Mouse (Mus musculus): ENCODE data around the gene Polr3g. TPM values are rescaled to one million over a fixed set of nuclear protein-coding genes. Genes with fewer than 3 reads are reported as not detected.
"Not testable (repeated sequence)": the region's sequence is repeated elsewhere in the genome, so short reads cannot be mapped to it uniquely, and the experiment has no call there.

The Polr3g gene
- total and polyA plus RNA-seq, 3 experiments: 2.0 to 46.2 (median 32.7) TPM

GRCm38 (mm10) chr13:81630566-81630965 is 80.2 kb downstream of the Polr3g start:
- H3K9me3 ChIP-seq (replicated peaks): no peaks in the 10 kb centered on the region
- no peak overlapping the region for H3K4me3 ChIP-seq (ENCODE audit: low read depth, low read length)
- H3K27me3 ChIP-seq (ENCODE audit: insufficient read depth, low read length): peaks cover 15% of the 10 kb centered on the region
- DNase-seq (ENCODE audit: low spot score) (no peak), ATAC-seq (ENCODE audit: extremely low read depth, insufficient number of reproducible peaks, low FRiP score, poor library complexity, severe bottlenecking) (no peak)
- TF ChIP-seq GATA1 (IDR thresholded peaks at IDR 0.05; ENCODE audit: borderline replicate concordance, low read length) (no peak), CTCF (IDR thresholded peaks at IDR 0.05; ENCODE audit: low read depth, low read length) (no peak), POLR2AphosphoS5 (IDR thresholded peaks at IDR 0.05; ENCODE audit: insufficient replicate concordance, low read depth, low read length) (no peak), TAL1 (conservative IDR thresholded peaks at IDR 0.05; ENCODE audit: low read depth, low read length) (no peak)
- no peaks in the 10 kb centered on the region for H3K36me3 ChIP-seq (replicated peaks)
- H3K4me1 ChIP-seq (ENCODE audit: insufficient read depth, low read depth, low read length): peaks cover 30% of the 10 kb centered on the region

- Histone ChIP-seq H3K4me1 (ENCODE audit: insufficient read depth, low read depth, low read length) (peaks cover 30% of the 10 kb centered on the region), H3K36me3 (replicated peaks) (no peaks in the 10 kb centered on the region), H3K27me3 (ENCODE audit: insufficient read depth, low read length) (peaks cover 12% of the 10 kb centered on the region), H3K9me3 (replicated peaks) (no peaks in the 10 kb centered on the region), H3K4me3 (ENCODE audit: low read depth, low read length) (no peak overlapping the region)
- TF ChIP-seq GATA1 (IDR thresholded peaks at IDR 0.05; ENCODE audit: borderline replicate concordance, low read length) (no peak), GATA2 (IDR thresholded peaks at IDR 0.05; ENCODE audit: borderline replicate concordance, low read depth, low read length) (no peak), TAL1 (conservative IDR thresholded peaks at IDR 0.05; ENCODE audit: low read depth, low read length) (no peak), POLR2AphosphoS5 (IDR thresholded peaks at IDR 0.05; ENCODE audit: insufficient replicate concordance, low read depth, low read length) (no peak), CTCF (IDR thresholded peaks at IDR 0.05; ENCODE audit: low read depth, low read length) (no peak)
- DNase-seq (ENCODE audit: low spot score) (no peak), ATAC-seq (ENCODE audit: extremely low read depth, insufficient number of reproducible peaks, low FRiP score, poor library complexity, severe bottlenecking) (peak; percentile 62)
These were observed 81.4 kb downstream of the Polr3g start for GRCm38 (mm10) chr13:81629395-81629794.

DNA sequence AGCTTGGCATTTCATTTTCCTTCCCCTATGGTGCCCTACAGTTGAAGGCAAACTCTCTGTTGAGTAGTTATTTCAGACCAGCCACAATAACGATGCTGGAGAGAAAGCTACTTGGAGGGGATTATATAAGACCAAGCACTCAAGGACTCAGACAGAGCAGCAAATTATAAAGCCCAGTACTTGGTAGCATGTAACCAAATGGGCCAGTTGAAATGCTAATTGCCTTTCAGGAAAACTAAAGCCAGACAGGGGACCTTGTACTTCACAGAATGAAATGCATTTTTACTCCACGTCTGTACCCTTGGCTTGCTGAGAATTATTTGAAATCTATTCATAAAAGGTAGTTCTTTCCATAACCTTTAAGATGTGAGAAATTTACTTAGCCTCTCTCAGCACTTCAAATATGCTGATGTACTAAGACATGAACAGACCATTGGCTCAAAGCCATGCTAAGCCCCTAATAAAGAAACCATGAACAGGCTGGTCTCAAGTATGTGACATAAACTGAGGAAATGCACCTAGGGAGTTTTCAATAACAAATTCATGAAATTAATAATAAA is 82.1 kb downstream of the Polr3g start:
- H3K9me3 ChIP-seq (replicated peaks): no peaks in the 10 kb centered on the region
- no peak for TF ChIP-seq GATA1 (IDR thresholded peaks at IDR 0.05; ENCODE audit: borderline replicate concordance, low read length)
- TF ChIP-seq TAL1 (conservative IDR thresholded peaks at IDR 0.05; ENCODE audit: low read depth, low read length): no peak
- TF ChIP-seq CTCF (IDR thresholded peaks at IDR 0.05; ENCODE audit: low read depth, low read length): no peak
- no peak for TF ChIP-seq POLR2AphosphoS5 (IDR thresholded peaks at IDR 0.05; ENCODE audit: insufficient replicate concordance, low read depth, low read length)
- no peak for TF ChIP-seq GATA2 (IDR thresholded peaks at IDR 0.05; ENCODE audit: borderline replicate concordance, low read depth, low read length)
- H3K27me3 ChIP-seq (ENCODE audit: insufficient read depth, low read length): peaks cover 8% of the 10 kb centered on the region
- no peak for ATAC-seq (ENCODE audit: extremely low read depth, insufficient number of reproducible peaks, low FRiP score, poor library complexity, severe bottlenecking)
- H3K4me1 ChIP-seq (ENCODE audit: insufficient read depth, low read depth, low read length): peaks cover 30% of the 10 kb centered on the region
- H3K36me3 ChIP-seq (replicated peaks): no peaks in the 10 kb centered on the region
- no peak overlapping the region for H3K4me3 ChIP-seq (ENCODE audit: low read depth, low read length)
- DNase-seq (ENCODE audit: low spot score): no peak

GRCm38 (mm10) chr13:81627861-81628260 is 83.0 kb downstream of the Polr3g start:
- H3K4me3 ChIP-seq (ENCODE audit: low read depth, low read length); H3K9me3 ChIP-seq (replicated peaks); H3K36me3 ChIP-seq (replicated peaks); ATAC-seq (ENCODE audit: extremely low read depth, insufficient number of reproducible peaks, low FRiP score, poor library complexity, severe bottlenecking); DNase-seq (ENCODE audit: low spot score); H3K27me3 ChIP-seq (ENCODE audit: insufficient read depth, low read length): not testable (repeated sequence)
- peaks cover 27% of the 10 kb centered on the region for H3K4me1 ChIP-seq (ENCODE audit: insufficient read depth, low read depth, low read length)

Other genes with a start within 250 kb of the Polr3g start
- gene Adgrv1, start 77.9 kb downstream of the Polr3g start, total RNA-seq (2014; fragmentation: Nextera tagmentation): not detected in 2 replicates
- gene Adgrv1, start 77.9 kb downstream of the Polr3g start, total RNA-seq (2017): 0.41 and 0.49 TPM in 2 replicates
- gene Adgrv1, start 77.9 kb downstream of the Polr3g start, polyA plus RNA-seq (2012): not detected in 2 replicates
- gene Lysmd3, start 53.4 kb downstream of the Polr3g start, total RNA-seq (2014; fragmentation: Nextera tagmentation): 52.9 and 64.9 TPM in 2 replicates
- gene Lysmd3, start 53.4 kb downstream of the Polr3g start, total RNA-seq (2017): 30.1 and 55.0 TPM in 2 replicates
- gene Lysmd3, start 53.4 kb downstream of the Polr3g start, polyA plus RNA-seq (2012): 3.6 and 4.4 TPM in 2 replicates
- gene Mblac2, start 328 bp upstream of the Polr3g start, total RNA-seq (2014; fragmentation: Nextera tagmentation): 7.8 and 9.9 TPM in 2 replicates
- 5.1 and 6.1 TPM in 2 replicates for gene Mblac2, start 328 bp upstream of the Polr3g start, total RNA-seq (2017)
- gene Mblac2, start 328 bp upstream of the Polr3g start, polyA plus RNA-seq (2012): 0.62 and 0.75 TPM in 2 replicates
- 96.8 and 106 TPM in 2 replicates for gene Cetn3, start 72.1 kb upstream of the Polr3g start, total RNA-seq (2014; fragmentation: Nextera tagmentation)
- 416 and 492 TPM in 2 replicates for gene Cetn3, start 72.1 kb upstream of the Polr3g start, total RNA-seq (2017)
- 10.6 and 14.2 TPM in 2 replicates for gene Cetn3, start 72.1 kb upstream of the Polr3g start, polyA plus RNA-seq (2012)